Mouse (Mus musculus): Measurements from ENCODE around the gene Prm1.
"Not testable (repeated sequence)": the region's sequence is repeated elsewhere in the genome, so short reads cannot be mapped to it uniquely, and the experiment has no call there.

Gene Prm1

GRCm38 (mm10) chr16:10821387-10821786 lies 15.7 kb upstream of the Prm1 start:
- DNase-seq: no peak

- DNase-seq: no peak
These were observed 14.3 kb upstream of the Prm1 start for GRCm38 (mm10) chr16:10819966-10820365.

- no peak for DNase-seq
These were observed 13.0 kb upstream of the Prm1 start for GRCm38 (mm10) chr16:10818579-10819135.

- DNase-seq: no peak
These were observed 9.2 kb upstream of the Prm1 start for GRCm38 (mm10) chr16:10814864-10815263.

- DNase-seq: no peak
These were observed 8.1 kb upstream of the Prm1 start for GRCm38 (mm10) chr16:10813726-10814125.

GRCm38 (mm10) chr16:10812865-10813371 lies 7.3 kb upstream of the Prm1 start, which contains the start of gene Gm11172:
TSS of gene Gm11172 (plus strand) at chr16:10812915.
- DNase-seq: no peak

GRCm38 (mm10) chr16:10810376-10810775 lies 4.7 kb upstream of the Prm1 start:
- DNase-seq: no peak

GRCm38 (mm10) chr16:10802420-10802819 lies 3.2 kb downstream of the Prm1 start:
- DNase-seq: not testable (repeated sequence)

GRCm38 (mm10) chr16:10796034-10796433 lies 9.6 kb downstream of the Prm1 start, which contains the start of gene Prm2:
TSS of gene Prm2 (minus strand) at chr16:10796134.
- no peak for DNase-seq

- DNase-seq: no peak
These were observed 14.9 kb downstream of the Prm1 start, which contains the start of gene Prm3 for GRCm38 (mm10) chr16:10790702-10791101. TSS of gene Prm3 (minus strand) at chr16:10790914.

GRCm38 (mm10) chr16:10788866-10789265 lies 16.8 kb downstream of the Prm1 start:
- no peak for DNase-seq

GRCm38 (mm10) chr16:10788271-10788670 lies 17.4 kb downstream of the Prm1 start, which contains the start of gene Tnp2:
TSS of gene Tnp2 (minus strand) at chr16:10788660.
- no peak for DNase-seq

GRCm38 (mm10) chr16:10787548-10788058 lies 18.0 kb downstream of the Prm1 start:
- DNase-seq: no peak

GRCm38 (mm10) chr16:10786782-10787547 lies 18.7 kb downstream of the Prm1 start:
- no peak for DNase-seq

GRCm38 (mm10) chr16:10786288-10786687 lies 19.4 kb downstream of the Prm1 start:
- peak; percentile 90 for DNase-seq

- DNase-seq: peak; percentile 92 to 94
These were observed 20.0 kb downstream of the Prm1 start, which contains the start of gene Socs1 for GRCm38 (mm10) chr16:10785371-10786231. TSS of gene Socs1 (minus strand) at chr16:10785536.

- DNase-seq: peak; percentile 87 to 90
These were observed 20.8 kb downstream of the Prm1 start for GRCm38 (mm10) chr16:10784793-10785370.

GRCm38 (mm10) chr16:10783883-10784792 lies 21.5 kb downstream of the Prm1 start:
- peak; percentile 32 to 57 for DNase-seq

- no peak for DNase-seq
These were observed 22.2 kb downstream of the Prm1 start for GRCm38 (mm10) chr16:10783451-10783850.

- no peak for DNase-seq
These were observed 22.5 kb downstream of the Prm1 start for GRCm38 (mm10) chr16:10783152-10783434.
